Mouse (Mus musculus) bone marrow, adult 2 months (tissue): ENCODE measurements around the gene Man1c1.

Source experiments
- CTCF ChIP-seq: fragments of 200-500 bp; IDR thresholded peaks from 2 replicates; pipeline ENCODE4 v1.5.1; 2011; ENCODE audit warnings: low read length, control low read depth; ENCODE audit not compliant: control insufficient read depth, insufficient read depth
- POLR2A ChIP-seq: fragments of 200-500 bp; IDR thresholded peaks from 2 replicates; pipeline ENCODE4 v1.6.1; 2011; ENCODE audit warnings: low read depth, mild to moderate bottlenecking, control low read depth, low read length, borderline replicate concordance; ENCODE audit not compliant: control insufficient read depth

DNA sequence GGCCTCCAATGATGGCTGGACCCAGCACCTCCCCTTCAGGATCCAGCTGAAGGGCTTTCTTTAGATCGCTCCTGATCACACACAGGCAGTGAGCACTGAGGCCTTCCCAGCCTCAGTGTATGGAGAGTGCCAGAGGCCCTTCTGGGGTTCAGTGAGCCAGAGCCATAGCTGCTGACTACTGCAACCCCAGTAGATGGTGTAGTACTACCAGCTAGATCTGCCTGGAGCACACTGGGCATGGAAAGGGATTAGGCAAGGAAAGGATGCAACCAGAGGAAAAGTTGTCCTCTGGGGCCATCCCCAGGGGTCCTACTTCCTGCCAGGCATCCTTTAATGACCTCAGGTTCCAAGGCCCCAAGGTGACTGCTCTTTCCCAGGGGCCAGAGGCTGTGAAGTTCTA is 150.5 kb downstream of the Man1c1 start:
- TF ChIP-seq CTCF = no peak
- no peak for TF ChIP-seq POLR2A
